Mouse (Mus musculus): ENCODE results near the gene Tppp3. TPM values are rescaled to one million over a fixed set of nuclear protein-coding genes. Genes with fewer than 3 reads are reported as not detected.
A peak's percentile ranks its signal among the peaks of the same experiment; 100 is the strongest.

Gene Tppp3
- total RNA-seq (2021) (10 to 100 TPM; 35.0 to 48.8 TPM), polyA plus RNA-seq (2012; rRNA removed) (73.7 and 89.2 TPM in 2 replicates)
- long read RNA-seq, transcript Tppp3-201 (4 exons, 1,127 nt), result major isoform, 9 of 10 reads
- long read RNA-seq, partial matches to known transcripts, result 0 of 10 reads
- long read RNA-seq, other reads (novel, unspliced or antisense), result 1 of 10 reads

- Histone ChIP-seq H3K4me3 (peak within 1 kb of the TSS; percentile 53), H3K27ac (peak within 1 kb of the TSS; percentile 75), H3K9ac (ENCODE audit: low read depth, low read length) (peak within 1 kb of the TSS; percentile 61), H3K36me3 (ENCODE audit: control insufficient read depth, insufficient read depth, low read length) (no peaks in the 10 kb centered on the region; the same call in 1 of the 2 replicates), H3K4me1 (ENCODE audit: control insufficient read depth, insufficient read depth, low read length) (peaks cover 32% of the 10 kb centered on the region), H3K79me2 (replicated peaks; ENCODE audit: control insufficient read depth, insufficient read depth, low read length) (no peaks in the 10 kb centered on the region), H3K27me3 (ENCODE audit: control insufficient read depth, insufficient read depth, low read length) (no peaks in the 10 kb centered on the region)
- peak; percentile 97 for DNase-seq
- WGBS, result 12% methylated on average over 25 of the region's 25 CpGs
- intact Hi-C loops (cut with DNase I), result loop anchor here (2.0 kb wide), 2 partner anchors 17 to 57 kb away; no protein-coding TSS in a partner anchor
- TF ChIP-seq POLR2A (IDR thresholded peaks at IDR 0.05; ENCODE audit: insufficient read depth, low read depth, low read length) (peak; percentile 90), EP300 (IDR thresholded peaks at IDR 0.05; ENCODE audit: insufficient read depth, low read depth, low read length) (peak; percentile 83), CTCF (IDR thresholded peaks at IDR 0.05) (peak; percentile 82)
Observed at GRCm38 (mm10) chr8:105471314-105472015, at the start of gene Tppp3. Gene Tppp3 (minus strand): TSS chr8:105471526.

GRCm38 (mm10) chr8:105521061-105521460, 49.7 kb upstream of the Tppp3 start:
- no peak for DNase-seq
- Histone ChIP-seq H3K4me1 (ENCODE audit: control insufficient read depth, insufficient read depth, low read length) (peaks cover 7% of the 10 kb centered on the region), H3K79me2 (replicated peaks; ENCODE audit: control insufficient read depth, insufficient read depth, low read length) (no peaks in the 10 kb centered on the region), H3K27me3 (ENCODE audit: control insufficient read depth, insufficient read depth, low read length) (no peaks in the 10 kb centered on the region), H3K36me3 (ENCODE audit: control insufficient read depth, insufficient read depth, low read length) (no peaks in the 10 kb centered on the region), H3K9ac (ENCODE audit: low read depth, low read length) (no peak overlapping the region), H3K27ac (no peak overlapping the region), H3K4me3 (no peak overlapping the region)
- intact Hi-C loops (cut with DNase I), result no loop called here
- 47% methylated on average over 3 of the region's 3 CpGs for WGBS
- no peak for TF ChIP-seq EP300 (IDR thresholded peaks at IDR 0.05; ENCODE audit: insufficient read depth, low read depth, low read length)
- no peak for TF ChIP-seq CTCF (IDR thresholded peaks at IDR 0.05)
- no peak for TF ChIP-seq POLR2A (IDR thresholded peaks at IDR 0.05; ENCODE audit: insufficient read depth, low read depth, low read length)

- no peak for TF ChIP-seq CTCF (IDR thresholded peaks at IDR 0.05)
- TF ChIP-seq EP300 (IDR thresholded peaks at IDR 0.05; ENCODE audit: insufficient read depth, low read depth, low read length), result no peak
- TF ChIP-seq POLR2A (IDR thresholded peaks at IDR 0.05; ENCODE audit: insufficient read depth, low read depth, low read length), result no peak
- WGBS, result 74% methylated on average over 5 of the region's 5 CpGs
- H3K79me2 ChIP-seq (replicated peaks; ENCODE audit: control insufficient read depth, insufficient read depth, low read length), result no peaks in the 10 kb centered on the region
- no peaks in the 10 kb centered on the region for H3K36me3 ChIP-seq (ENCODE audit: control insufficient read depth, insufficient read depth, low read length)
- no peak overlapping the region for H3K9ac ChIP-seq (ENCODE audit: low read depth, low read length)
- intact Hi-C loops (cut with DNase I), result no loop called here
- no peak for DNase-seq
- H3K4me1 ChIP-seq (ENCODE audit: control insufficient read depth, insufficient read depth, low read length), result peaks cover 7% of the 10 kb centered on the region
- H3K27me3 ChIP-seq (ENCODE audit: control insufficient read depth, insufficient read depth, low read length), result no peaks in the 10 kb centered on the region
- H3K27ac ChIP-seq, result no peak overlapping the region
- no peak overlapping the region for H3K4me3 ChIP-seq
Observed at GRCm38 (mm10) chr8:105520521-105520920, 49.2 kb upstream of the Tppp3 start.

GRCm38 (mm10) chr8:105519591-105519990, 48.3 kb upstream of the Tppp3 start:
- Histone ChIP-seq H3K36me3 (ENCODE audit: control insufficient read depth, insufficient read depth, low read length) (no peaks in the 10 kb centered on the region), H3K27ac (no peak overlapping the region), H3K4me1 (ENCODE audit: control insufficient read depth, insufficient read depth, low read length) (peaks cover 7% of the 10 kb centered on the region), H3K27me3 (ENCODE audit: control insufficient read depth, insufficient read depth, low read length) (no peaks in the 10 kb centered on the region), H3K4me3 (no peak overlapping the region), H3K9ac (ENCODE audit: low read depth, low read length) (no peak overlapping the region), H3K79me2 (replicated peaks; ENCODE audit: control insufficient read depth, insufficient read depth, low read length) (no peaks in the 10 kb centered on the region)
- DNase-seq, result no peak
- intact Hi-C loops (cut with DNase I), result no loop called here
- WGBS, result 16% methylated on average over 2 of the region's 2 CpGs
- TF ChIP-seq EP300 (IDR thresholded peaks at IDR 0.05; ENCODE audit: insufficient read depth, low read depth, low read length) (no peak), POLR2A (IDR thresholded peaks at IDR 0.05; ENCODE audit: insufficient read depth, low read depth, low read length) (no peak), CTCF (IDR thresholded peaks at IDR 0.05) (no peak)

- H3K79me2 ChIP-seq (replicated peaks; ENCODE audit: control insufficient read depth, insufficient read depth, low read length), result no peaks in the 10 kb centered on the region
- H3K4me1 ChIP-seq (ENCODE audit: control insufficient read depth, insufficient read depth, low read length), result peaks cover 7% of the 10 kb centered on the region
- peak within 1 kb of the TSS; percentile 50 for H3K4me3 ChIP-seq
- H3K9ac ChIP-seq (ENCODE audit: low read depth, low read length), result peak within 1 kb of the TSS; percentile 69
- DNase-seq, result peak; percentile 64 to 66
- H3K27ac ChIP-seq, result no peak within 1 kb of the TSS
- intact Hi-C loops (cut with DNase I), result no loop called here
- WGBS, result 2% methylated on average over 64 of the region's 68 CpGs
- TF ChIP-seq POLR2A (IDR thresholded peaks at IDR 0.05; ENCODE audit: insufficient read depth, low read depth, low read length) (no peak), CTCF (IDR thresholded peaks at IDR 0.05) (peak; percentile 26)
- H3K36me3 ChIP-seq (ENCODE audit: control insufficient read depth, insufficient read depth, low read length), result no peaks in the 10 kb centered on the region
- H3K27me3 ChIP-seq (ENCODE audit: control insufficient read depth, insufficient read depth, low read length), result no peaks in the 10 kb centered on the region
Observed at GRCm38 (mm10) chr8:105518436-105519313, 47.3 kb upstream of the Tppp3 start, which contains the start of gene Hsd11b2. Gene Hsd11b2 (plus strand): TSS chr8:105518755.
